In genomic region chr11:20797841-20798240, GRCm38 (mm10) we compare ENCODE assay signal across 31 mouse cellular contexts.
"Had no signal": no experiment of that assay in that cellular context is flagged by ENCODE, and none has a peak within 500 bp of the region (broad histone marks: within the 10 kb centered on the region; RNA-seq: fewer than 3 reads in every experiment).

No protein-coding gene starts in this region.

- H3K4me1 ChIP-seq: liver, embryonic 15.5 days had no signal

- H3K27ac ChIP-seq: left cerebral cortex, adult 2 months; limb, embryonic 10.5 days; limb, embryonic 12.5 days; limb, embryonic 13.5 days; limb, embryonic 15.5 days; liver, embryonic 12.5 days; liver, embryonic 13.5 days; liver, embryonic 14.5 days; liver, embryonic 15.5 days; lung, embryonic 15.5 days; macrophage; midbrain, embryonic 10.5 days; midbrain, embryonic 12.5 days; midbrain, embryonic 13.5 days; midbrain, embryonic 15.5 days; neural tube, embryonic 12.5 days; neural tube, embryonic 13.5 days had no signal

- H3K9me3 ChIP-seq: limb, embryonic 10.5 days; limb, embryonic 15.5 days; liver, embryonic 12.5 days; liver, embryonic 13.5 days; liver, embryonic 15.5 days; lung, embryonic 15.5 days; midbrain, embryonic 13.5 days; midbrain, embryonic 15.5 days; neural tube, embryonic 12.5 days; neural tube, embryonic 13.5 days had no signal

- H3K4me2 ChIP-seq: limb, embryonic 12.5 days; limb, embryonic 13.5 days; limb, embryonic 15.5 days; liver, embryonic 11.5 days; liver, embryonic 12.5 days; liver, embryonic 13.5 days; liver, embryonic 15.5 days; lung, embryonic 14.5 days; lung, embryonic 15.5 days; midbrain, embryonic 12.5 days; midbrain, embryonic 13.5 days; midbrain, embryonic 15.5 days; neural tube, embryonic 12.5 days; neural tube, embryonic 13.5 days had no signal

- H3K4me3 ChIP-seq: left cerebral cortex, adult 2 months; limb, embryonic 10.5 days; limb, embryonic 12.5 days; limb, embryonic 13.5 days; limb, embryonic 15.5 days; liver, embryonic 12.5 days; liver, embryonic 13.5 days; liver, embryonic 15.5 days; lung, embryonic 15.5 days; midbrain, embryonic 10.5 days; midbrain, embryonic 12.5 days; midbrain, embryonic 13.5 days; midbrain, embryonic 15.5 days; myocyte; neural tube, embryonic 12.5 days; neural tube, embryonic 13.5 days had no signal

- H3K9ac ChIP-seq: limb, embryonic 12.5 days; limb, embryonic 13.5 days; limb, embryonic 15.5 days; liver, embryonic 12.5 days; liver, embryonic 13.5 days; liver, embryonic 14.5 days; liver, embryonic 15.5 days; liver, postnatal 0 days; lung, embryonic 14.5 days; lung, embryonic 15.5 days; midbrain, embryonic 12.5 days; midbrain, embryonic 13.5 days; midbrain, embryonic 15.5 days; neural tube, embryonic 12.5 days; neural tube, embryonic 13.5 days had no signal

- H3K27me3 ChIP-seq: lung, embryonic 15.5 days; midbrain, embryonic 13.5 days; midbrain, embryonic 15.5 days; neural tube, embryonic 12.5 days; neural tube, embryonic 13.5 days had no signal

- ATAC-seq: liver, embryonic 12.5 days; liver, postnatal 0 days; lung, postnatal 0 days; midbrain, embryonic 13.5 days; midbrain, embryonic 15.5 days had no signal

- DNase-seq: left cerebral cortex, postnatal 4 days; liver; liver, embryonic 13.5 days; liver, postnatal 0 days; lung, adult 18-20 months; lung, adult 2 months; lung, embryonic 14.5 days; lung, postnatal 10 days; lung, postnatal 14 days; lung, postnatal 36 days; lung, postnatal 4 days; midbrain, embryonic 14.5 days had no signal

- H3K36me3 ChIP-seq: limb, embryonic 10.5 days; limb, embryonic 12.5 days; limb, embryonic 13.5 days; limb, embryonic 15.5 days; liver, embryonic 12.5 days; liver, embryonic 13.5 days; liver, embryonic 15.5 days; lung, embryonic 15.5 days; midbrain, embryonic 10.5 days; midbrain, embryonic 12.5 days; midbrain, embryonic 13.5 days; midbrain, embryonic 15.5 days; neural tube, embryonic 12.5 days; neural tube, embryonic 13.5 days had no signal
